9 mouse cellular contexts compared by ENCODE assay signal in the genomic region with DNA sequence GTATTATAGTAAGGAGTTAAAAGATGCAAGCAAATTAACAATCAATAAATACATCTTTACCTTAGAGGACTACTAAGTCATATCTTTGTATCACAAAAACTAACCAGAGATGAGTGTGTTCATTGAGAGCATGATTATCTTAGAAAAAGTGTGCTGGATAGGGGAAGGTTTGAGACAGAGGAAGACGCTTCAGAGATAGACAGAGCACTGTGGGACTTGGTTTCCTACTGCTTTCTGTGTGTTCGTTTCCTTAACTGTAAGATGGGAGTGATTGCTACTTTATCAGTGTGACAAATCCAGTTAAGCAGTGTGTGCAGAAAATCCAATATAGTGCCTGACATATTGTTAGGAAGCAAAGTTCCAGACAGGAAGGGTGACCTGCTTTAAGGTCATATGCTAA. TPM values are rescaled to one million over a fixed set of nuclear protein-coding genes. Genes with fewer than 3 reads are reported as not detected.
DNase-seq lines count a peak whose midpoint lies in the region; ATAC-seq and TF ChIP-seq lines count a peak whose summit lies in the region.
"Had no signal": no experiment of that assay in that cellular context is flagged by ENCODE, and none has a peak within 500 bp of the region (broad histone marks: within the 10 kb centered on the region; RNA-seq: fewer than 3 reads in every experiment).

No protein-coding gene starts in this region.

- DNase-seq in heart, adult 9 months (ENCODE audit: low spot score in 2 of 2), result no peak
- DNase-seq in G1E (ENCODE audit: low spot score), result no peak
- DNase-seq in midbrain, embryonic 11.5 days (ENCODE audit: low spot score, missing footprints), result peak; percentile 73
- no peak for DNase-seq in urinary bladder, adult 18-20 months (ENCODE audit: low spot score in 2 of 2)
- DNase-seq in right cerebral cortex, adult 18-20 months, result no peak
- no peak for DNase-seq in cerebellum, adult 11 months
- DNase-seq: spleen, adult 18-20 months had no signal

- H3K27ac ChIP-seq in heart, embryonic 15.5 days, result no peak overlapping the region
- no peak overlapping the region for H3K27ac ChIP-seq in hindbrain, embryonic 13.5 days
- H3K27ac ChIP-seq in midbrain, embryonic 11.5 days (ENCODE audit: low read depth, low read length), result no peak overlapping the region

- TF ChIP-seq CTCF in G1E (IDR thresholded peaks at IDR 0.05; ENCODE audit: low read depth, low read length), result no peak

- H3K36me3 ChIP-seq in heart, embryonic 15.5 days, result no peaks in the 10 kb centered on the region
- peaks cover 16% of the 10 kb centered on the region for H3K36me3 ChIP-seq in G1E (replicated peaks)
- no peaks in the 10 kb centered on the region for H3K36me3 ChIP-seq in hindbrain, embryonic 13.5 days
- H3K36me3 ChIP-seq in midbrain, embryonic 11.5 days (ENCODE audit: control insufficient read depth, insufficient read depth, low read length), result no peaks in the 10 kb centered on the region

- H3K4me1 ChIP-seq in heart, embryonic 15.5 days (replicated peaks), result peaks cover 33% of the 10 kb centered on the region
- peaks cover 21% of the 10 kb centered on the region for H3K4me1 ChIP-seq in G1E (ENCODE audit: insufficient read depth, low read depth, low read length)
- H3K4me1 ChIP-seq in hindbrain, embryonic 13.5 days (replicated peaks), result peaks cover 27% of the 10 kb centered on the region
- H3K4me1 ChIP-seq in midbrain, embryonic 11.5 days (ENCODE audit: control insufficient read depth, insufficient read depth, low read length), result peaks cover 7% of the 10 kb centered on the region

- WGBS in heart, embryonic 15.5 days, result 35% methylated on average over 2 of the region's 2 CpGs
- 60% methylated on average over 2 of the region's 2 CpGs for WGBS in hindbrain, embryonic 13.5 days
- WGBS in midbrain, embryonic 11.5 days, result 49% methylated on average over 2 of the region's 2 CpGs

- H3K27me3 ChIP-seq in heart, embryonic 15.5 days, result no peaks in the 10 kb centered on the region
- no peaks in the 10 kb centered on the region for H3K27me3 ChIP-seq in G1E (ENCODE audit: insufficient read depth, low read length)
- no peaks in the 10 kb centered on the region for H3K27me3 ChIP-seq in hindbrain, embryonic 13.5 days
- H3K27me3 ChIP-seq in midbrain, embryonic 11.5 days (ENCODE audit: control insufficient read depth, insufficient read depth, low read length), result no peaks in the 10 kb centered on the region

- peak overlapping the region; percentile 71 for H3K4me2 ChIP-seq in heart, embryonic 15.5 days
- H3K4me2 ChIP-seq in hindbrain, embryonic 13.5 days, result peak overlapping the region; percentile 65
- H3K4me2 ChIP-seq in midbrain, embryonic 11.5 days, result peak overlapping the region; percentile 46

- H3K9me3 ChIP-seq in heart, embryonic 15.5 days (replicated peaks), result no peaks in the 10 kb centered on the region
- H3K9me3 ChIP-seq in G1E (replicated peaks), result no peaks in the 10 kb centered on the region
- H3K9me3 ChIP-seq in hindbrain, embryonic 13.5 days, result no peaks in the 10 kb centered on the region
- H3K9me3 ChIP-seq in midbrain, embryonic 11.5 days (ENCODE audit: control insufficient read depth, low read length), result no peaks in the 10 kb centered on the region

- ATAC-seq in heart, embryonic 15.5 days (replicated peaks; ENCODE audit: insufficient number of reproducible peaks, insufficient read depth, low FRiP score, low read depth), result no peak
- no peak for ATAC-seq in G1E (ENCODE audit: extremely low read depth, insufficient number of reproducible peaks, low FRiP score, poor library complexity, severe bottlenecking)
- ATAC-seq in hindbrain, embryonic 13.5 days (ENCODE audit: low FRiP score), result no peak
- no peak for ATAC-seq in midbrain, embryonic 11.5 days (ENCODE audit: low FRiP score)

- H3K9ac ChIP-seq in heart, embryonic 15.5 days, result peak overlapping the region; percentile 89; the same call in 1 of the 2 replicates
- H3K9ac ChIP-seq in hindbrain, embryonic 13.5 days, result peak overlapping the region; percentile 88; the same call in 1 of the 2 replicates
- peak overlapping the region; percentile 93; the same call in 1 of the 2 replicates for H3K9ac ChIP-seq in midbrain, embryonic 11.5 days (ENCODE audit: low read length)

- H3K4me3 ChIP-seq in heart, embryonic 15.5 days, result peak overlapping the region; percentile 83
- peak overlapping the region; percentile 49; the same call in 1 of the 2 replicates for H3K4me3 ChIP-seq in G1E (ENCODE audit: low read depth, low read length)
- H3K4me3 ChIP-seq in hindbrain, embryonic 13.5 days, result peak overlapping the region; percentile 78
- peak overlapping the region; percentile 87 for H3K4me3 ChIP-seq in midbrain, embryonic 11.5 days (ENCODE audit: low read depth, low read length)

RNA-seq across cellular contexts. Expression of a gene that starts 1.3 kb away (rescaled TPM):
- 23.5 and 30.5 TPM in 2 replicates for polyA plus RNA-seq in heart, embryonic 15.5 days (2015; fragmentation: Nextera tagmentation; extraction: Ambion mirVana)
- total RNA-seq in G1E (2014; fragmentation: Nextera tagmentation), result 58.6 and 59.9 TPM in 2 replicates
- total RNA-seq in G1E (2017), result 37.4 and 39.6 TPM in 2 replicates
- 3.7 and 4.9 TPM in 2 replicates for polyA plus RNA-seq in G1E (2012)
- 28.5 and 29.1 TPM in 2 replicates for polyA plus RNA-seq in hindbrain, embryonic 13.5 days (2015; fragmentation: Nextera tagmentation; extraction: Ambion mirVana)
- polyA plus RNA-seq in midbrain, embryonic 11.5 days (2014; fragmentation: Nextera tagmentation; extraction: Ambion mirVana), result 42.4 and 44.5 TPM in 2 replicates
